Mouse (Mus musculus): Measurements from ENCODE around the gene Fam227a. TPM values are rescaled to one million over a fixed set of nuclear protein-coding genes. Genes with fewer than 3 reads are reported as not detected.

The Fam227a gene
- polyA plus RNA-seq, 1 experiment from 2014 or later = 5.5 TPM

GRCm38 (mm10) chr15:79690426-79691022, 31.8 kb upstream of the Fam227a start, which contains the start of gene Gtpbp1:
TSS of gene Gtpbp1 (plus strand) at chr15:79690845.
- WGBS = under 1% methylated on average over 45 of the region's 45 CpGs
- peak; percentile 97 for ATAC-seq (ENCODE audit: low FRiP score)
- H3K9me3 ChIP-seq (replicated peaks) = no peaks in the 10 kb centered on the region

DNA sequence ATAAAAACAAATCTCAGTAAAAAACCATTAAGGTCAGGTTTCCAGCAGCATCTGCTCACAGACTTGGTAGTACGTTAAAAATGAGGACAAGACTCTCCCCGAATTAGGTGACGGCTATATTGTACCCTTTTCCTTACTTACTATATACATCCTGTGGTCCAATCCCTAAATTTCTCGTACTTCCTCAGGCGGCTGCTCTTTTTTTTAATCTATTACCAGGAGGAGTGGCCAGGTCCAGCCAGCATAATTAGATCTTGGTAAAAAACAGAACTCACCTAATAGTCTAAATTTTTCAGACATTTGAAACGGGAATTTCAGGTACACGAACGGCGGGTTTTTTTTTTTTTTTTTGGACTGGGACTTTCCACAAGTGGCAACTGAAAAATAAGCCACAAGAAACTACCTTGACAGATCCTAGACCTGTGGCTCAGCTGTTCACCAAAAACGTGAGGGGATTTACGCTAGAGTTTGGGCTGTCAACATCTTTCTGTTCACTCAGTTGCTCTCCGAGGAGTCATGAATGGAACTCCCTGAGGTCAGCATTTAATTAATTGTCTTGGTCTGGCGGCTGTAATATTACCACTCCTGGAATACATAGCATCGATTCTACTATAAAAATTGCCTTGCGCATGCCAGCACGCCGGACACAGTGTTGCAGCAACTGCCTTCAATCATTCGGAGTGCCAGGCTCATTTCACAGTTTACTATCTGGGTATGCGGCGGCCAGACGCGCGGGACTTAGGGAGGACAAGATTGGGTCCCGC, 31.1 kb upstream of the Fam227a start:
- 0 out of 2 replicates have a peak, but pooled peaks cover 4% of the 10 kb centered on the region for H3K36me3 ChIP-seq
- H3K27me3 ChIP-seq = no peaks in the 10 kb centered on the region
- H3K9ac ChIP-seq = no peak overlapping the region
- H3K27ac ChIP-seq = 0 out of 2 replicates have a peak overlapping the region, but pooled peaks have one; percentile 36
- no peak for ATAC-seq (ENCODE audit: low FRiP score)
- WGBS = 17% methylated on average over 24 of the region's 24 CpGs
- H3K4me2 ChIP-seq (replicated peaks) = peak overlapping the region; percentile 90
- no peaks in the 10 kb centered on the region for H3K9me3 ChIP-seq (replicated peaks)
- peaks cover 55% of the 10 kb centered on the region for H3K4me1 ChIP-seq
- H3K4me3 ChIP-seq = peak overlapping the region; percentile 93

More at GRCm38 (mm10) chr15:79690426-79691022, 31.8 kb upstream of the Fam227a start, which contains the start of gene Gtpbp1:
- Histone ChIP-seq H3K4me2 (replicated peaks) (peak within 1 kb of the TSS; percentile 90), H3K4me1 (peaks cover 48% of the 10 kb centered on the region), H3K9ac (peak within 1 kb of the TSS; percentile 81), H3K27me3 (no peaks in the 10 kb centered on the region), H3K27ac (peak within 1 kb of the TSS; percentile 94), H3K36me3 (0 out of 2 replicates have a peak, but pooled peaks cover 5% of the 10 kb centered on the region), H3K4me3 (peak within 1 kb of the TSS; percentile 93)

DNA sequence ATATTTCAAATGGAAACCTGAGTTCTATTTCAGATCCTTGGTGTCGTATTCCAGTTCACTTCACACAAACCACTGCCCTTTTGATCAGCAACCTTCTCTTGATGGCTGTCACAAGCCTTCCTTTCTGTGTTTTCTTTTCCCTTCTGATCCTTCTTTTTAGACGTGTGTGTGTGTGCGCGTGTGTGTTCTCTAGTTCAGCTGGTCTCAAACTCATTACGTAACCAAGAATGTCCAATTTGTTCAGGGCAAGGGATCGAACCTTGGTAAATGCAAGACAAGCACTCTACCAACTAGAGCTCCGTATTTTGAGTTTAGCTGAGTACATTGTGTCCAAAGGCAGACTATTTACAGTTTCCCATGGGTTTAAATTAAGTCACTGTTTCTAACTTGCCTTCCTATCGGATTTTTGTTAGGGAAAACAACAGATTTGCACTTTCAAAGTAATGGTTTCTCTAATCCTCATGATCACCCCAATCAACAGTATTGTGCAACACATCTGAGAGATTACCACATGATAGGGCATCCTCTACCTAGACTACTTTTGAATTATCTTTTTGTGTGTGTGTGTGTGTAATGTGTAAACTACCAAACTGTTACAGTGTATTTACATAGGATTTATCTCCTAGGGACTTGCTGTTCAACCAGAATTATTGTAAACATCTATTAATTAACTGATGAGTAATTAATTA, 29.7 kb upstream of the Fam227a start:
- Histone ChIP-seq H3K9me3 (replicated peaks) (no peaks in the 10 kb centered on the region), H3K27me3 (no peaks in the 10 kb centered on the region), H3K36me3 (no peaks in the 10 kb centered on the region), H3K4me2 (replicated peaks) (peak overlapping the region; percentile 80), H3K4me1 (peaks cover 66% of the 10 kb centered on the region), H3K9ac (peak overlapping the region; percentile 97; the same call in 1 of the 2 replicates), H3K4me3 (peak overlapping the region; percentile 95), H3K27ac (peak overlapping the region; percentile 87)
- ATAC-seq (ENCODE audit: low FRiP score) = no peak
- WGBS = 6% methylated on average over 8 of the region's 8 CpGs

DNA sequence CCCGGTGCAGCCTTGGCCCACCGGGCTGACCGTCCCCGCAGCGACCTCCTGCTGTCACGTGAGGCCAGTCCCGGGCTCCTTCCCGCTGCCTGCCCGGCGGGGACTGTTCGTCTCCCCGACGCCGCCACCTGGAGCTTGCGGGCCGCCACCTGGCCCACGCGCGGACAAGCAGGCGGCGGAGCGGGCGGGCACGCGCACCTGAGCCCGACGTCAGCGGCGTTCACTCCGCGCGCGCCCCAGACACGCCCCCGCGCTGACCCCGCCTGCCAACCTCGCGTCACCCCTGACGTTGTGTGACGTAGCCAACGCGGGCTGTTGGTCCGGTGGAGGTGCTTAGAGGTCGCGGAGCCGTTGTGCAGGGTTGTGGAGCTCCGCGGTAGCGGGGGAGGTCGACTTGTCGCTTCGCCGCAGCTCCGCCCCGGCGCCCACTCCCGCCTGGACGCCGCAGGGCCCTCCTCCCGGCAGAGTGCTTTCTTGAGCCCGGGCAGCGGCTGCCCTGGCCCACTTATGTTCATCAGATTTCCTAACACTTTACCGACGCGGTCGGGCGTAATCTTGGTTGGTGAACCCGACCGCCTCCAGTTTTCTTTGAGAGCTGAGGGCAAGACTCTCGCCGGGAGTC, 29.0 kb upstream of the Fam227a start, which contains the start of gene Josd1:
Gene Josd1, minus strand, starts transcription at position 274 of the 622 bp plus-strand sequence.
- WGBS = under 1% methylated on average over 68 of the region's 72 CpGs
- H3K4me1 ChIP-seq = peaks cover 66% of the 10 kb centered on the region
- peak; percentile 47 for ATAC-seq (ENCODE audit: low FRiP score)

GRCm38 (mm10) chr15:79687175-79687574, 28.4 kb upstream of the Fam227a start:
- H3K4me1 ChIP-seq = peaks cover 66% of the 10 kb centered on the region
- peak overlapping the region; percentile 97 for H3K9ac ChIP-seq
- no peak for ATAC-seq (ENCODE audit: low FRiP score)
- H3K36me3 ChIP-seq = no peaks in the 10 kb centered on the region
- WGBS = 0% methylated on average over 27 of the region's 33 CpGs
- no peaks in the 10 kb centered on the region for H3K9me3 ChIP-seq (replicated peaks)
- H3K27me3 ChIP-seq = no peaks in the 10 kb centered on the region
- H3K4me2 ChIP-seq (replicated peaks) = peak overlapping the region; percentile 80
- peak overlapping the region; percentile 95 for H3K4me3 ChIP-seq
- peak overlapping the region; percentile 87 for H3K27ac ChIP-seq

More for the DNA sequence above, 29.0 kb upstream of the Fam227a start, which contains the start of gene Josd1:
- H3K9me3 ChIP-seq (replicated peaks) = no peaks in the 10 kb centered on the region
- H3K9ac ChIP-seq = peak within 1 kb of the TSS; percentile 97
- H3K36me3 ChIP-seq = no peaks in the 10 kb centered on the region
- peak within 1 kb of the TSS; percentile 87 for H3K27ac ChIP-seq
- H3K27me3 ChIP-seq = no peaks in the 10 kb centered on the region
- H3K4me2 ChIP-seq (replicated peaks) = peak within 1 kb of the TSS; percentile 80
- peak within 1 kb of the TSS; percentile 95 for H3K4me3 ChIP-seq

- peaks cover 61% of the 10 kb centered on the region for H3K4me1 ChIP-seq
Measured at GRCm38 (mm10) chr15:79686046-79686869, 27.5 kb upstream of the Fam227a start.

DNA sequence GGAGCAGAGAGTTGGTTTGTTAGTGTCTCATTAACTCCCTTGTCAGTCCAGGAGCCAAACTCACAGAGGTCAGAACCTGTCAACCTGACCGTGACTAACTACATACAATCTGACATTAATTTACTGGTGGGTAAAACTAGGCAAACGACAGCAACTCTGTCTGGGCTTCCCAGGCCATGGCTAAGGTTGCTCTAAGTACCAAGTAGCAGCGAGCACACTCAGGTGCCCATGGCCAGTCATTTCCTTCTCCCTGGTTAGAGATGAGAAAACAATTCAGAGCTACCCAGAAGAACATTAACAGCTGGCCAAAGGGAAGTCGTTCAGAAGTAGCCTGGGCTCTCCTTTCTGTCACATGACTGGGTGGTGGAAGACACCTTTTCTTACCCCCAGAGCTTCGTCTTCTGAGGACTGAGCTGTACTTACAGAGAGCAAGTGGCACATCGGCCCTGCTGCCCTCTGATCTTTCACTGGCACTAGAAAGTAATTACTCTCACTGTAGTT, 26.4 kb upstream of the Fam227a start:
- WGBS = 54% methylated on average over 6 of the region's 6 CpGs
- peaks cover 61% of the 10 kb centered on the region for H3K4me1 ChIP-seq

More at GRCm38 (mm10) chr15:79686046-79686869, 27.5 kb upstream of the Fam227a start:
- 17% methylated on average over 15 of the region's 15 CpGs for WGBS
- no peaks in the 10 kb centered on the region for H3K36me3 ChIP-seq
- H3K4me3 ChIP-seq = peak overlapping the region; percentile 95
- H3K4me2 ChIP-seq (replicated peaks) = peak overlapping the region; percentile 80
- H3K27me3 ChIP-seq = no peaks in the 10 kb centered on the region
- no peaks in the 10 kb centered on the region for H3K9me3 ChIP-seq (replicated peaks)
- ATAC-seq (ENCODE audit: low FRiP score) = no peak
- H3K27ac ChIP-seq = no peak overlapping the region
- H3K9ac ChIP-seq = peak overlapping the region; percentile 97

DNA sequence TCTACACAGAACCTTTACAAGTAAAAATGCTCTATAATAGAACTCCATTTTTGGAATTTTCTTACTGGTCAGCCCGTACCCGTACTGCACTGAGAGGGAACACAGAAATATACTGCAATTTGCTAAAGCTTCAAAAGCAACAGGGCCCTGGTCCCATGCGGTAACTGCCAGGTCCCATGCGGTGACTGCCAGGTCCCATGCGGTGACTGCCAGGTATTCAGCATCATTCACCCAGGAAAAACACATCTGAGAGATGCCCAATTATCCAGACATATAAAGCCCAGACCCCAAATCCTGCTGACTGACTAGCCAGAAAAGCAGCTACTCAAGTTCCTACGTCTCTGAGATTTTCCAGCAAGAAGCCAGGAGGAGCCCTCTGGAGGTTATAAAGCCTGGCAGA, 25.9 kb upstream of the Fam227a start:
- peak overlapping the region; percentile 80 for H3K4me2 ChIP-seq (replicated peaks)
- no peaks in the 10 kb centered on the region for H3K9me3 ChIP-seq (replicated peaks)
- H3K4me3 ChIP-seq = peak overlapping the region; percentile 95
- no peak overlapping the region for H3K27ac ChIP-seq
- peaks cover 55% of the 10 kb centered on the region for H3K4me1 ChIP-seq
- peak overlapping the region; percentile 97 for H3K9ac ChIP-seq
- H3K27me3 ChIP-seq = no peaks in the 10 kb centered on the region
- H3K36me3 ChIP-seq = no peaks in the 10 kb centered on the region
- 88% methylated on average over 6 of the region's 6 CpGs for WGBS
- ATAC-seq (ENCODE audit: low FRiP score) = no peak

More for the DNA sequence above, 26.4 kb upstream of the Fam227a start:
- ATAC-seq (ENCODE audit: low FRiP score) = no peak
- Histone ChIP-seq H3K9me3 (replicated peaks) (no peaks in the 10 kb centered on the region), H3K27ac (no peak overlapping the region), H3K4me3 (peak overlapping the region; percentile 95), H3K36me3 (no peaks in the 10 kb centered on the region), H3K9ac (peak overlapping the region; percentile 97; the same call in 1 of the 2 replicates), H3K27me3 (no peaks in the 10 kb centered on the region), H3K4me2 (replicated peaks) (peak overlapping the region; percentile 80)

DNA sequence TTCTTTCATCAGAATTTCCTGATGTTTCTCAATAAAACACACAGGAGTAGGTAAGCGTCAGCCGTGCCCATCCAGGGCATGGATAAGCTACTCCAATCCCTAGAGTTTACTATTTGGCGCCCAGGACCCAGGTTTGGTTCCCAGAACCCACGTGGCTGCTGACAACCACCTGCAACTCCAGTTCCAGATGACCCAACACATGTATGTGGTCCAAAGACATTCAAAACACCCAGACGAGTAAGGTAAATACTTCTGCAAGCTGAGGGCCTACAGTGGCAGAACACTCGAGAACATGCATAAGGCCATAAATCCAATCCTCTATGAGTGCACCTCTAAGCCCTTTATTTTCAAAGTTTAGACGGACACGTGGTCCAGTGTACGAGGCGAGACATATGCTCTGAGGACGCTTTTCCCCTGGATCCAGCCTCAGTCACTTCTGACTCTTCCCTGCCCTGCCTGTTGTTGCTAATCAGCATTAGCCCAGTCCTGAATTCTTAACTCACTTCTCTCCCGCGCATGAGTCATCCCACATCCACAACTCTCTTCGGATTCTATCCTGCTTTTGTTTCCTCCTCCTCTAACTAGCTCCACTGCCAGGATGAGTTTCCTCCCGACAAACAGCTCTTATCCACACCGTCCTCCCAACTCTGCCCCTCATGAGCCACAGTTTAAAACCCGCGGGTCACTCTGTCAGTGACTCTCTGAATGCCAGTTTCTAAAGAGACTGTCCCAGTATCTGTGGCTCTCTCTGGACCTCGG, 25.1 kb upstream of the Fam227a start:
- Histone ChIP-seq H3K9me3 (replicated peaks) (no peaks in the 10 kb centered on the region), H3K4me2 (replicated peaks) (peak overlapping the region; percentile 80), H3K9ac (peak overlapping the region; percentile 97), H3K36me3 (no peaks in the 10 kb centered on the region), H3K27ac (no peak overlapping the region), H3K4me3 (peak overlapping the region; percentile 95), H3K4me1 (peaks cover 52% of the 10 kb centered on the region), H3K27me3 (no peaks in the 10 kb centered on the region)
- no peak for ATAC-seq (ENCODE audit: low FRiP score)
- WGBS = 81% methylated on average over 19 of the region's 19 CpGs

GRCm38 (mm10) chr15:79683146-79683545, 24.4 kb upstream of the Fam227a start:
- Histone ChIP-seq H3K9me3 (replicated peaks) (no peaks in the 10 kb centered on the region), H3K27ac (no peak overlapping the region), H3K4me3 (no peak overlapping the region), H3K4me2 (replicated peaks) (no peak overlapping the region), H3K9ac (no peak overlapping the region; the same call in 1 of the 2 replicates), H3K27me3 (no peaks in the 10 kb centered on the region), H3K4me1 (peaks cover 48% of the 10 kb centered on the region), H3K36me3 (no peaks in the 10 kb centered on the region)
- 84% methylated on average over 6 of the region's 6 CpGs for WGBS
- no peak for ATAC-seq (ENCODE audit: low FRiP score)
